Mouse (Mus musculus) liver, adult 2 months (tissue): ENCODE data around the gene Rnf169. TPM values are rescaled to one million over a fixed set of nuclear protein-coding genes. Genes with fewer than 3 reads are reported as not detected.

Experiments used
- DNase-seq: peaks from one replicate; pipeline ENCODE4 v3.0.0-alpha.2; 2011; ENCODE audit warnings: low read depth, low spot score; ENCODE audit errors: extremely low read depth
- H3K27ac ChIP-seq: fragments of 200-500 bp; replicated peaks from 2 replicates; pipeline ENCODE4 v1.5.1; 2012; ENCODE audit warnings: low read depth, mild to moderate bottlenecking, control low read depth, inconsistent platforms, low read length; ENCODE audit not compliant: insufficient read depth
- H3K27me3 ChIP-seq: fragments of 200-500 bp; 2 replicates; pipeline ENCODE4 v1.6.1; 2012; ENCODE audit warnings: mild to moderate bottlenecking, moderate library complexity, low read length, inconsistent platforms; ENCODE audit not compliant: control insufficient read depth, insufficient read depth
- H3K36me3 ChIP-seq: fragments of 200-500 bp; 2 replicates; pipeline ENCODE4 v1.6.1; 2012; ENCODE audit warnings: low read length, inconsistent platforms; ENCODE audit not compliant: control insufficient read depth, insufficient read depth
- H3K4me1 ChIP-seq: fragments of 200-500 bp; 2 replicates; pipeline ENCODE4 v1.6.1; 2011; ENCODE audit warnings: low read length; ENCODE audit not compliant: control insufficient read depth, insufficient read depth
- H3K4me3 ChIP-seq: fragments of 200-500 bp; 2 replicates; pipeline ENCODE4 v1.5.1; 2011; ENCODE audit warnings: low read depth, mild to moderate bottlenecking, control low read depth, low read length, moderate library complexity; ENCODE audit not compliant: insufficient read depth
- H3K79me2 ChIP-seq: fragments of 200-500 bp; 2 replicates; pipeline ENCODE4 v1.6.1; 2012; ENCODE audit warnings: inconsistent platforms, mild to moderate bottlenecking, low read length, moderate library complexity; ENCODE audit not compliant: control insufficient read depth, insufficient read depth
- H3K9ac ChIP-seq: fragments of 200-500 bp; 2 replicates; pipeline ENCODE4 v1.6.1; 2012; ENCODE audit warnings: low read depth, mild to moderate bottlenecking, control low read depth, inconsistent platforms, low read length
- CTCF ChIP-seq: fragments of 200-500 bp; IDR thresholded peaks from 2 replicates; pipeline ENCODE4 v1.5.1; 2011; ENCODE audit warnings: low read depth, low read length, control low read depth
- POLR2A ChIP-seq: fragments of 200-500 bp; IDR thresholded peaks from 2 replicates; pipeline ENCODE4 v1.6.1; 2011; ENCODE audit warnings: low read length, control low read depth; ENCODE audit not compliant: insufficient read depth; ENCODE audit errors: extremely low read depth
- WGBS: fragments of 180-500 bp; shearing (Covaris S2); methylation state at CpG from one replicate; pipeline ENCODE4 v1.1.7; 2018; 5-methylcytosine and 5-hydroxymethylcytosine counted together
- polyA plus RNA-seq: library from polyadenylated mRNA; depleted of rRNA; stranded (reverse); fragments of >200 nt; gene quantifications from 2 replicates; pipeline ENCODE4 v1.2.3, GENCODE M21; 2012
- total RNA-seq: library from RNA; depleted of rRNA; stranded (reverse); fragments of >200 nt; gene quantifications from 2 replicates; pipeline ENCODE4 v1.2.3, GENCODE M21; 2014

The Rnf169 gene
- total and polyA plus RNA-seq, 2 experiments: 5.6 to 27.6 TPM

- peaks cover 58% of the 10 kb centered on the region for H3K36me3 ChIP-seq
- 0 out of 2 replicates have a peak, but pooled peaks cover 2% of the 10 kb centered on the region for H3K4me1 ChIP-seq
- no peaks in the 10 kb centered on the region for H3K27me3 ChIP-seq
- TF ChIP-seq POLR2A (no peak), CTCF (peak; percentile 15; the same call in 1 of the 2 replicates)
- no peak overlapping the region for H3K4me3 ChIP-seq
- no peak for DNase-seq
- H3K79me2 ChIP-seq: 0 out of 2 replicates have a peak, but pooled peaks cover 2% of the 10 kb centered on the region
- no peak overlapping the region for H3K9ac ChIP-seq
- WGBS: 62% methylated on average over 1 of the region's 1 CpGs
- H3K27ac ChIP-seq: no peak overlapping the region
These were observed 44.5 kb downstream of the Rnf169 start for GRCm38 (mm10) chr7:99935758-99936157.

DNA sequence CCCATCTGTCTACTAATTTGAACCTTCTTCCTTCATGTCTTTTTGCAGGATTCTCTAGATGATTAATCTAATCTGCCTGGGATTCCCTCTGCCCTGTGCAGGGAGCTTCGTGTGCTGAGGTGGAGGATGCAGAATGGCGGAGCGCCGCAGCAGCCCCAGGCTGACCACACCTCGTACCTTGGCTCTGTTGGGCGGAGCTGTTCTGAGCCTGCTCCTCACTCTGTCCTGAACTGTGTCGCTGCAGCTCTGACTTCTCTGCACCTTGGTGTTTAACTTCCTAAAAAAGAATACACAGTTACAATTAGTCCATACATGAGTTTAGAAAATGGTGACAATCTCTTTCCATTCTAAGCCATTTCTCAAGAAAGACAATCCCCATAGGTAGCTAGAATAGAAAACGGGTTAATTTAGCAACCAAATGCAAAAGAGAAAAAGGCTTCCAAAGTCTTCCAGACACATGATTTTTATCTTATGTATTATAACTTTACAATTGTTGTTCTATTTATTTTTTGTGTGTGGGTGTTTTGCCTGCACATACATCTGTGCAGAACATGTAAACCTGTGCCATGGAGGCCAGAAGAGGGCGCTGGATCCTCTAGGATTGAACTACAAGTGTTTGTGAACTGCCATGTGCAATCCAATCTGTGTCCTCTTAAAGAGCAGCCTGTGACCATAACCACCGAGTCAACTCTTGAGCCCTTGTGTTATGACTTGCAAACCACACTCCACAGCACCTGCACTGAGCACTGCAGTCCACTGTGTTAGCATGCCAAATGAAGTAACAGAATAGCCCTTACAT lies 53.1 kb downstream of the Rnf169 start:
- Histone ChIP-seq H3K4me1 (no peaks in the 10 kb centered on the region), H3K79me2 (0 out of 2 replicates have a peak, but pooled peaks cover 2% of the 10 kb centered on the region), H3K9ac (no peak overlapping the region), H3K36me3 (peaks cover 64% of the 10 kb centered on the region), H3K4me3 (no peak overlapping the region), H3K27me3 (no peaks in the 10 kb centered on the region), H3K27ac (no peak overlapping the region)
- DNase-seq: peak; percentile 68
- no peak for TF ChIP-seq POLR2A
- TF ChIP-seq CTCF: peak; percentile 59; the same call in 1 of the 2 replicates
- 77% methylated on average over 10 of the region's 10 CpGs for WGBS

DNA sequence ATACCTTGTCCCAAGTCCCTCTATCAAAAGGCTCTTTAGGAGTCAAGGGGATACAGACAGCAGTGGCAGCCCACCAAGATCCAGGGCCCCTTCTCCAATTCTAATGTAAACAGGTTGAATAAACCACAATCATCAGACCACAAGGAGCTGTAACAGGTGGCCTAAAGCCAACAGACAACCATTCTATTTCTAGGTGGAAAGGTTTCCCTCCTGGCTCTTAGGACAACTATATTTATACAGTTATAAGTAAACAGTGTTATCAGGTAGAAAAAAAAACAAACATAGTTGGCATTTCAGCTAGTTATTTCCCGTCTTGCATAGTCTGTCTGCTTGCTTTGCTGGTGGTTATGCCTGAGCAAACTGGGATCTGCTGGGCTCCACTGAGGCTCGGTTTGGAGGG lies 59.8 kb downstream of the Rnf169 start:
- no peak overlapping the region for H3K4me3 ChIP-seq
- TF ChIP-seq POLR2A: no peak
- TF ChIP-seq CTCF: no peak
- H3K27me3 ChIP-seq: no peaks in the 10 kb centered on the region
- no peak overlapping the region for H3K27ac ChIP-seq
- WGBS: 15% methylated on average over 2 of the region's 2 CpGs
- H3K79me2 ChIP-seq: no peaks in the 10 kb centered on the region
- H3K4me1 ChIP-seq: peaks cover 9% of the 10 kb centered on the region
- H3K36me3 ChIP-seq: peaks cover 23% of the 10 kb centered on the region
- no peak overlapping the region for H3K9ac ChIP-seq
- peak; percentile 55 for DNase-seq

GRCm38 (mm10) chr7:99919971-99920370 lies 60.3 kb downstream of the Rnf169 start:
- Histone ChIP-seq H3K4me1 (peaks cover 9% of the 10 kb centered on the region), H3K9ac (no peak overlapping the region), H3K27me3 (no peaks in the 10 kb centered on the region), H3K4me3 (no peak overlapping the region), H3K79me2 (no peaks in the 10 kb centered on the region), H3K36me3 (peaks cover 20% of the 10 kb centered on the region), H3K27ac (no peak overlapping the region)
- TF ChIP-seq POLR2A (no peak), CTCF (no peak)
- 95% methylated on average over 6 of the region's 6 CpGs for WGBS
- DNase-seq: no peak

DNA sequence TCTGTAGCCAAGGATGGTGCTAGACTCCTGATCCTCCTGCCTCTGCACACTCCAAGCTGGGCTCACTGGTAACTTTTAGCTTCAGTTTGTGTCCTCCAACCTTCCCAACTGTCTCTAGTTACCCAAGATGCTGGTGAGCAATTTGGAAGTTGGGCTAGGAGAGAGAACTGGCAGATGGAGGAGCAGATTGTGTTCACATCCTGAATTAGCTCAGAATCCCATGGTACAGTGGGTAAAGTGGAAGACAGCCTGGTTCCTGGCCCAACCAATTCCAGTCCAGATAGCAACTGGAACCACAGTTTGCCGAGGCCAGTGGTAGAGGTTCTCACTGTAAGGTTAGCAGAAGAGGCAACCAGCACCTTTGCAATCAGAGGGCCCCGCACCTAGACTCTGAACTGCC lies 61.1 kb downstream of the Rnf169 start:
- peaks cover 9% of the 10 kb centered on the region for H3K4me1 ChIP-seq
- peaks cover 12% of the 10 kb centered on the region; the same call in 1 of the 2 replicates for H3K36me3 ChIP-seq
- no peak overlapping the region for H3K4me3 ChIP-seq
- H3K9ac ChIP-seq: no peak overlapping the region
- WGBS: 93% methylated on average over 2 of the region's 2 CpGs
- H3K79me2 ChIP-seq: no peaks in the 10 kb centered on the region
- no peak overlapping the region for H3K27ac ChIP-seq
- no peaks in the 10 kb centered on the region for H3K27me3 ChIP-seq
- TF ChIP-seq CTCF (no peak), POLR2A (no peak)
- no peak for DNase-seq
